Mouse (Mus musculus) induced T-regulatory cell, adult 2 months (primary cell): ENCODE measurements around the gene Gm29564.
"Not testable (repeated sequence)": the region's sequence is repeated elsewhere in the genome, so short reads cannot be mapped to it uniquely, and the experiment has no call there.

Source experiments
- DNase-seq: peaks from one replicate; pipeline ENCODE4 v3.0.0-alpha.2; 2012; ENCODE audit warnings: low read depth

Gm29564 gene

GRCm38 (mm10) chrY:78212693-78213092, at the start of gene Gm29564:
Gm29564 (plus strand) TSS chrY:78212993.
- not testable (repeated sequence) for DNase-seq
